Mouse (Mus musculus): ENCODE results near the gene Mylk4. TPM values are rescaled to one million over a fixed set of nuclear protein-coding genes. Genes with fewer than 3 reads are reported as not detected.

Gene Mylk4
- polyA plus RNA-seq (2012; rRNA removed) = 0.31 and 2.7 TPM in 2 replicates

GRCm38 (mm10) chr13:32783816-32784215 lies at the start of gene Mylk4:
TSS of gene Mylk4 (minus strand) at chr13:32783954.

DNA sequence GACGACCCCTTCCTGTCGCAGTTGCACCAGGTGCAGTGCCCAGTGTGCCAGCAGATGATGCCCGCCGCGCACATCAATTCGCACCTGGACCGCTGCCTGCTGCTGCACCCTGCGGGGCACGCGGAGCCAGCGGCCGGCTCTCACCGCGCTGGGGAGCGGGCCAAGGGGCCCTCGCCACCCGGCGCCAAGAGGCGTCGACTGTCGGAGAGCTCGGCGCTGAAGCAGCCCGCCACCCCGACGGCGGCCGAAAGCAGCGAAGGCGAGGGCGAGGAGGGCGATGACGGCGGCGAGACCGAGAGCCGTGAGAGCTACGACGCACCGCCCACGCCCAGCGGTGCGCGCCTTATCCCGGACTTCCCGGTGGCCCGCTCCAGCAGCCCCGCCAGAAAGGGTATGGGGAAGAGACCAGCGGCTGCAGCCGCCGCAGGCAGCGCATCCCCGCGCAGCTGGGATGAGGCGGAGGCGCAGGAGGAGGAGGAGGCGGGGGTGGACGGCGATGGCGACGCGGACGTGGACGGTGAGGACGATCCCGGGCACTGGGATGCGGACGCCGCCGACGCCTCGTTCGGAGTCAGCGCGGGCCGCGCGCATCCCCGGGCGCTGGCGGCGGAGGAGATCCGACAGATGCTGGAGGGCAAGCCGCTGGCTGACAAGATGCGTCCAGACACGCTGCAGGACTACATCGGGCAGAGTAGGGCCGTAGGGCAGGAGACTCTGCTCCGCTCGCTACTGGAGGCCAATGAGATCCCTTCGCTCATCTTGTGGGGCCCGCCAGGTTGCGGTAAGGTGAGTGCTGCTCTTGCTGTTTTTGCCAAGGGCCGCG lies 18.7 kb upstream of the Mylk4 start, which contains the start of gene D930007J09Rik:
Gene D930007J09Rik, minus strand, starts transcription at position 591 of the 823 bp plus-strand sequence.

GRCm38 (mm10) chr13:32801693-32802221 lies 18.0 kb upstream of the Mylk4 start, which contains the start of gene Wrnip1:
TSS of gene Wrnip1 (plus strand) at chr13:32802038.

Other genes starting within 250 kb of the Mylk4 start
- gene Wrnip1, start 18.1 kb upstream of the Mylk4 start, polyA plus RNA-seq (2012; rRNA removed) = 58.0 and 60.3 TPM in 2 replicates
- 0.61 and 1.2 TPM in 2 replicates for gene D930007J09Rik, start 18.9 kb upstream of the Mylk4 start, polyA plus RNA-seq (2012; rRNA removed)
- 1.4 and 2.2 TPM in 2 replicates for gene Serpinb1a, start 67.2 kb upstream of the Mylk4 start, polyA plus RNA-seq (2012; rRNA removed)
- 0.05 TPM in 1 of 2 replicates, not detected in the other for gene Serpinb1c, start 114.3 kb upstream of the Mylk4 start, polyA plus RNA-seq (2012; rRNA removed)
- gene Serpinb6b, start 181.3 kb upstream of the Mylk4 start, polyA plus RNA-seq (2012; rRNA removed) = 1.4 TPM in 2 replicates
- 1.2 and 1.9 TPM in 2 replicates for gene Serpinb9, start 219.3 kb upstream of the Mylk4 start, polyA plus RNA-seq (2012; rRNA removed)
- 0.21 and 0.22 TPM in 2 replicates for gene Serpinb9b, start 243.5 kb upstream of the Mylk4 start, polyA plus RNA-seq (2012; rRNA removed)

Measured in central nervous system, embryonic 14 days (tissue).